Mouse (Mus musculus) forebrain, embryonic 16.5 days (tissue): ENCODE results near the gene Dhx9. TPM values are rescaled to one million over a fixed set of nuclear protein-coding genes. Genes with fewer than 3 reads are reported as not detected.

Experiments
- polyA plus RNA-seq: library from polyadenylated mRNA; unstranded; fragments of >200 nt; fragmentation: Nextera tagmentation; extraction: Ambion mirVana; gene quantifications from 2 replicates; pipeline ENCODE4 v1.2.1, GENCODE M21; 2015

The Dhx9 gene
- polyA plus RNA-seq, 1 experiment from 2014 or later = 38.4 TPM

Other genes with a start within 250 kb of the Dhx9 start
- gene Lamc1, start 154.9 kb downstream of the Dhx9 start, polyA plus RNA-seq = 14.4 and 18.5 TPM in 2 replicates
- gene Shcbp1l, start 62.5 kb downstream of the Dhx9 start, polyA plus RNA-seq = 0.14 and 0.67 TPM in 2 replicates
- 6.6 and 8.8 TPM in 2 replicates for gene Npl, start 62.4 kb upstream of the Dhx9 start, polyA plus RNA-seq
- 16.1 and 22.4 TPM in 2 replicates for gene Rgs8, start 165.4 kb upstream of the Dhx9 start, polyA plus RNA-seq